Mouse (Mus musculus): ENCODE results near the gene Tmem59.

Tmem59 gene

DNA sequence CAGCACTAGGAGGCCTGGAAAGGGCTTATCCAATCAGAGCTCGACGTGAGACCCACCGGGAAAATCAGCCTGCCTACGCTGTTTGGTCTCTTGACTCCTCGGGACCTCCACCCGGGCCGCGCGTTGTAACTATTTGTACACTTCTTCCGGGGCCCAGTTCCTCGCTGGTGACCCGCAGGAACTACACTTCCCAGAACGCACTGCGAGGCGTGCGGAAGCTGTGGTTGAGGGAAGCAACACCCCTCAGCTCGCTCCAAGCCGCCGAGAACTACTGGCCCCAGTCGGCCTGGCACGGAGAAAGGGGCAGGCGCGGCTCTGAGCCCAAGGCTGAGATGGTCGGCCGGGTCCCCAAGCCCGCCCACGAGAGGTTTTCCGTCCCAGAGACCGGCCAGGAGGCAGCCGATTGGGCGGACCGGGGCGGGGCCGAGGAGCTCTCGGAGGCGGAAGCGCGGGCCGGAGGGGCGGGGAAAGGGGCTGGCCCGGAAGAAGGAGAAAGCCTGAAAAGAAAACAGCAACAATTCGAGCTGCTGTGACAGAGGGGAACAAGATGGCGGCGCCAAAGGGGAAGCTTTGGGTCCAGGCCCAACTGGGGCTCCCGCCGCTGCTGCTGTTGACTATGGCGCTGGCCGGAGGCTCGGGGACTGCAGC, at the start of gene Tmem59:
Tmem59 (plus strand) TSS at position 218 of the 648 bp plus-strand sequence.
- peak; percentile 99 for DNase-seq (ENCODE audit: inconsistent age in 2 of 2, low spot score in 1 of 2)

DNA sequence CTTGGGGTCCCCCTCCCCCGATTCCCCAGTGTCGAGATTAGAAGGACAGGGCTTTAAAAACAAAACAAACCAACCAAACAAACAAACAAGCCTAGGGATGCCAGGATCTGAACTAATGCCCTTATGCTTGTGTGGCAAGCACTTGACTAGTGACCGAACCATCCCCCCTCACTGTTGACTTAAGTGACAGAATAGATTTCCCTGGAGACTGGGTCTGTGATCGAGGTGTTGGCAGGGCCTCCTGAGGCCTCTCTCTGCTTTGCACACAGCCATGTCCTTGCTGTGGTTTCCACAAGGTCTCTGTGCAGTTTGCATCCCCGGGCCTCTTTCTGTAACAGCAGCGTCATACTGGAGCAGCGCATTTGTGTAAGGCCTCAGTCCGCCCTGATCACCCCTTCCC, 48.8 kb upstream of the Tmem59 start:
- DNase-seq (ENCODE audit: inconsistent age in 2 of 2, low spot score in 1 of 2) = peak in 1 of 2 experiments; percentile 58

DNA sequence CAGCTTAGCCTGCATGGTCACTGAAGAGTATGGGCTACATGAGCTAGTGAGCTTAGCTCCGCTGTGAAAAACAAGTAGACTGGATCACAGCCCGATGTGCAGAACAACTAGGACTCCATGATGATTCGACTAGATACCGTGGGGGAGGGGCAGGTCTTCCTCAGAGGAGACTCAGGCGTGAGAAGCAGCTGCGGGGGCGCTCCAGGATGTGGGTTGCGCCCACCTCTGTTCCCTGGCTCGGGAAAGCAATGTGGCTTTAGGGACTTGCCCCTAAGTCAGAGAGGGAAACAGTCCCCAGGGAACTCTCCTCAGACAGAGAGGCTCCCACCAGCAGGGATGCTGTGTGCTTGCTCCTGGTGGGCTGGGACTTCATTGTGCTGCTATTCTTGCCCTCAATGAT, 47.7 kb upstream of the Tmem59 start:
- no peak for DNase-seq (ENCODE audit: inconsistent age in 2 of 2, low spot score in 1 of 2)

DNA sequence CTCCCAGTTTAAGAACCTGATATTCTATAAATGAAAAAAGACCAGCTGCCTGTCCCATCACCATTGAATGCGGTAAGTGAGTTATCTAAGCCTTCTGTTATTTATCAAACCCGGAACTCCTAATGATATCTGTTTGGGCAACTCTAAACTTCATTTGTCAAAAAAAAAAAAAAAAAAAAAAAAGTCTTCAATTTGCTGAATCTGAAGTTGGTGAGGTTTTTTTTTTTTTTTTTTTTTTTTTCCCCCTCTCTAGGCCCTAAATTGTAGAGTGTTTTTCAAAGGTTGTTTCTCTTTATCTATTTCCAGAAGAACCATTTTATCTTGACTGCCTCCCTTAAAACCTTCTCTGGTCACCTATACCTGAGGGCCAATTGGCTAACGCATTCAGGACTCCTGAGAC, 43.3 kb upstream of the Tmem59 start:
- DNase-seq (ENCODE audit: inconsistent age in 2 of 2, low spot score in 1 of 2) = no peak

DNA sequence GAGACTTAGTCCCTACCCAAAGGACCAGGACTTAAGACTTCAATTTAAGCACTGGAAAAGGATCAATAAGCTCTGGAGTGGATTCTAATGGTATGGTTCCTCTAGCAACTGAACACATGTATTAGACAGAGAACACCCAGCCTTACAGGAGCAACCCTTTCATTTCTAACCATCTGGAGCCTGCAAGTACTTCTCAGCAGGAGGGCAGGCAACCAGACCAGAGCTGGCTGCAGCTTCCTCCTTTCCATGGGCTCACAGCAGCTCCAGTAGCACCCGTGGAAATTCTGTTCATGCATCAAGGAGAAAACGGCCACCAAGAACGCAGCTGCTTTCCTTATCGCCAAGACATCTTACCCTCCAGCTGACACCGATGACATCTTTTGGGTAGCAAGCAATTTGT, 42.5 kb upstream of the Tmem59 start:
- no peak for DNase-seq (ENCODE audit: inconsistent age in 2 of 2, low spot score in 1 of 2)

DNA sequence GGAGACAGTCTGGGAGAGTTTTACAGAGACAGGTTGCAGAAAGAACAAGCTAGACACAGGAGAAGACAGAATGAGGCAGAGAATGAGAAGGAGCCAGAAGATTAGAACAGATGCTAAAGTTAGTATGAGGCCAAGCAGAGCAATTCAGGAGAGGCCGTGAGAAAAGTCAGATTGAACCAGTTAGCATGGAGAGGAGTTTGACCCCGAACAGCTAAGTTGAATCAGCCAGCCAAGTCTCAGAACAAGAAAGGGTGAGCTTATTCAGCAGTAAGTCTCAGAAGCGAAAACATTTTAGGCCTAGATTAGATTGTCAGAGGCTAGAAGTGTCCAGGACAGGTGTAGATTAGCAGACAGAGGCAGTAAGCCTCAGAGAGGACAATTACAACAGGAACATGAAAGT, 41.7 kb upstream of the Tmem59 start:
- DNase-seq (ENCODE audit: inconsistent age in 2 of 2, low spot score in 1 of 2) = no peak

DNA sequence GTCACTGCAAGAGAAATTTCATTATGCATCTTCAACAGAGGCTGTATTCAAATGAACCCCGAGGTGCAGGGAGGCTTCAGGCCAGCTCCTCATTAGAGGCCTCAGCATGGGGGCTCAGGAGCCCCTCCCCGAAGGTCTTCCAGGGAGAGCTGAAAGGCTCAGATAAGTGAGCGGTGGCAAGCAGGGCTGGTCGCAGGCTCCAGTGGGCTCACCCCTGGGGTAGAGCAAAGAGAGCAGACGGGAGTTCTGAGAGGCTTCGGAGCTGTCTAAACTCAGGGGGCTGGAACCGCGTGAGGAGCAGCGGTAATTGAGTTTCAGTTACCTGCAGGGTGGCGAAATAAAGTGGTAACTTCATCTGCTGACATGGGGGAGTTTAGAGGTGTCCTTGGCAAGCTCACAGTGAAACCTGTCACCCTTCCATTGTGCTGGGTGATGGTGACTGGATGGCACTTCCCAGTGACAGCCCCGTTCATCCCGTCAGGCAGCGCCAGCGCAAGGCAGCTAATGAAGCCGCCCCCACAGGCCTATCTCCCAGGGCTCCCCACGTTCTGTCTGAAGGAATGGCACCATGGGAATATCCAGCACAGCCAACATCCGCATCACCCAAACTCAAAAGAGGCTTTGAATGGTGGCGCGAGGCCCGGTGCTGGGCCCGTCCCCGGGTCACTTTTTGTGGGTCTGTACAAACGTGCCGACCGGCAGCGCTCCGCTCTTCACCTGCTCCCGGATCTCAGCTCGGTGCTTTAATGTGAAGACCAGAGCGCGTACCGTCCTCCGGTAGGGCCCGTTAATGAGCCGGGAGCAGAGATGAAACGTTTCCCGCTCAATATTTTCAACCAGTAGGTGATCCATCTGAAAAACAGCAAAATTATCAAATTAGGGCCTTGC, 39.0 kb upstream of the Tmem59 start:
- no peak for DNase-seq (ENCODE audit: inconsistent age in 2 of 2, low spot score in 1 of 2)

DNA sequence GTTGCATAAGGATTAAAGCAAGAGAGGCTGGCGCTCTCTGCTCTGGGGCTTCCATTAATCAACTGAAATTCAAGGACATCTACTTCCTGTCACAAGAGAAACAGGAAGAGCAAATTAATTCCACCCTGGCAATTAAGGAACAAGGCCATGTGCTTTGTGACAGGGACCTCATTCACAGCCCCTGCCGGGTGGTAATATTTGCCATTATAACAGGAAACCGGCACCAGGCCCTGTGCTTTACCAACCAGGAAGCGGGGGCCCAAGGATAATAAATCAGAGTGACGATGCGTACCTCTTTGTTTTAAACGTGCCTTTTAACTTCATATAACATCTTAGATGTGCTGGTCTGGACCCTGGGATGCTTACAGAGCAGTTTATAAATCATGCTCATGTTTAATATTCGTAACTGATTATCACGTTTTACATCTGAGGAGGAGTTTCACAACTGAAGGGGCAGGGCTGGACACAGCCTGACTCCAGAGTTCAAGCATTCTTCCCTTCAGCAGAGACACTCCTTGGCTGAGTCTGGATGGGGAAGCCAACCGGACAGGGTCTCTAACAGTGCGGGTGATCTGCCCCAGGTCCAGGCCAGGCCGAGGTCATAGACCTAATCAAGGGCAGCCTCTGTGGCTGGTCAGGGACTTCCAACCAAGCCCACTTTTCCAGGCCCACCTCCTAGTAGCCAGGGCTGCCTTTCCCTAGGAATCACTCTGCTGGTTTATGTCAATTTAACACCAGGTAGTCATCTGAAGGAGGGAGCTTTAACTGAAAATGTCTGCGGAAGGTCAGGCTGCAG, 38.2 kb upstream of the Tmem59 start:
- DNase-seq (ENCODE audit: inconsistent age in 2 of 2, low spot score in 1 of 2) = peak; percentile 26 to 75

DNA sequence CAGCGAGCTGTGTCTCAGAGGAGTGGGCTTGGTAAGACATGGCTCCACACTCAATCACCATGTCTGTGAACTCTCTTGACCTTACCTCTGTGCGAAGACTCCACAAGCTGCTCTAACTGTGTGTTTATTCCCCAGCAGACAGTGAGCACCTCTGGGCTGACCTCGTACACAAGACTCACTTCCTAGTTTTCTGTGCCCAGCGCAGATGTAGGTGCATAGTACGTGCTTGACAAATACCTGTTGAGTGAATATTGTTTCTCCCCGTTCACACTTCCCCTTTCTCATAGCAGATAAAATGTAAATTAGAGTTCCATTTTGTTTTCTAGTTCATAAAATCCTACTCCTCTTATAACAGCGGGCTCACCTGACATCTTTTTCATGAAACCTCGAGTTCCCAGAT, 34.7 kb upstream of the Tmem59 start:
- DNase-seq (ENCODE audit: inconsistent age in 2 of 2, low spot score in 1 of 2) = no peak

DNA sequence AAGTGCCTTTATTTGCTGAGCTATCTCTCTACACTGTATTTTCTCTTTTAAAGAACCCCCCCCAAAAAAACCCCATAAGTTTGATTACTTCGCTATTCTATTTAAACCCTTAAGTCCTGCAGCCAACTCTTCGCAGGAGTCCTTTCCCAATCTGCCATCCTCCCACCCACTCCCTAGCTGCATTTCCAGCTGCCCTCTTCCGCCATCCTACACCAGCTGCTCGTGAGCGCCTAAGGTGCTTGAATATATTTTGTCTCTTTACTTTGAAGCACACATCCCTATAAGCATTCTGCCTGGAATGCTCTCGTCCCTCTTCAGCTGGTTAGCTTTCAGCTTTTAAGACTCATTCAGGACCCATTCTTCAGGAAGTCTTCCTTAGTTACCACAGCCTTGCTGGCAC, 27.2 kb upstream of the Tmem59 start:
- no peak for DNase-seq (ENCODE audit: inconsistent age in 2 of 2, low spot score in 1 of 2)

DNA sequence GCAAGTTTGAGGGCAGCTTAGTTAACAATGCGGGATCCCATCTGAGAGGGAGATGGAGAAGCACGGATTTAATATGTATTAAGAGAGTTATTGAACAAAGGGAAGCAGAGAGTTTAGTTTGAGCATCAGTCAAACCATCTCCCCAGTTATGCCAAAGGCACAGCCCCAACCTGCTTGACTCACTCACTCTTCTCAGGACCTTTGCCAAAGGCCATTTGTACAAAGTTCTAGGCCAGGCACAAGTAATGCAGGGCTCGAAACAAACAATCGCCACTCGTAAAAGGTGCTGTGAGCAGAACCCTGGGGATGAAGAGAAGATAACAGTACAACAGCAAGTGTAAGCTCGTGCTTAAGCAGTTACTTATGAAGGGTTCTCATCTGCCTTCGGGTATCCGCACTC, 25.6 kb upstream of the Tmem59 start:
- peak in 1 of 2 experiments; percentile 70 for DNase-seq (ENCODE audit: inconsistent age in 2 of 2, low spot score in 1 of 2)

DNA sequence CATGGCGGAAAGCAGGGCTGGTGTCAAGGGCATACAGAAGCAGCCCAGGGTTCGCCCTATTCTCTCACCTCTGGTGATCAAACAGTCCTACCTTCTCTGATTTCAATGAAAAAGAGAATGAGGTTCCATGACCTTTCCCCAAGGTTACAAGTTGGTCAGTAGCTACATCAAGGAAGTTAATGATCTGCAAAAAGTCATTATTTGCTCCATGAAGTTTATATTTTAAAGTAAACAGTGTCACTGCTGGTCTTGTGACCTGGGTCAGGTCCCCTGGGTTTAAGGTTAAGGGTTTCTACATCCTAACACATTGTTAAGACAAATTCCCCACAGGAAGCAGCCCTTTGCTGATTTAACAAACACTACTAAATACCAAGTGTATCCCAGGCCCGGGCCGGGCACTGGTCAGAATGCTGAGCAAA, 21.2 kb upstream of the Tmem59 start:
- no peak for DNase-seq (ENCODE audit: inconsistent age in 2 of 2, low spot score in 1 of 2)

DNA sequence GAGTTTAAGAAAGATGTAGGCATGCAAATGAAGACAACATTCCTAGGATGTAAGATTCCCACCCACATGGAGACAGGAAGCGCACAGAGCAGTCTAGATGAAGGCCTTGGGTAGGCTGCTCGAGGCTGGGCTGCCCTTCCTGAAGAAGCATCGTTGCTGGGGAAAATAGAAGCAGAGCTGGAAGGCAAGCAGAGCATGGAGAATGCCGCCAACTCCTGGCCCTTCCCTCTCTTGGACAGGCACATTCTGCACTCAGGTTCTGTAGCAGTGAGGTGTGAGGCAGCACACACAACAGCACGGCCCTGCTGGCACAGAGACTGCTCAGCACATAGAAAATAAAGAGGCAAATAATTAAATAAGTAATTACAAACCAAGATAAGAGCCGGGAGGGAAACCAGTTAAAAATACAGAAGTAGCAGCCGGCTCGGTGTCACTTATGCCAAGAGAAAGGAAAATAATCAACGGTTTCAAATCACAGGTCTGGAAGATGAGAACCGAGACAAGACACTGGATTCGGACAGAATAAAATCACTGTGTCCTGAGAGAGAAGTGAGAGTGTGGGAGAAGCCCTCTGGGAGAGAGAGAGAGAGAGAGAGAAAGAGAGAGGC, 18.9 kb upstream of the Tmem59 start:
- DNase-seq (ENCODE audit: inconsistent age in 2 of 2, low spot score in 1 of 2) = peak in 1 of 2 experiments; percentile 43

DNA sequence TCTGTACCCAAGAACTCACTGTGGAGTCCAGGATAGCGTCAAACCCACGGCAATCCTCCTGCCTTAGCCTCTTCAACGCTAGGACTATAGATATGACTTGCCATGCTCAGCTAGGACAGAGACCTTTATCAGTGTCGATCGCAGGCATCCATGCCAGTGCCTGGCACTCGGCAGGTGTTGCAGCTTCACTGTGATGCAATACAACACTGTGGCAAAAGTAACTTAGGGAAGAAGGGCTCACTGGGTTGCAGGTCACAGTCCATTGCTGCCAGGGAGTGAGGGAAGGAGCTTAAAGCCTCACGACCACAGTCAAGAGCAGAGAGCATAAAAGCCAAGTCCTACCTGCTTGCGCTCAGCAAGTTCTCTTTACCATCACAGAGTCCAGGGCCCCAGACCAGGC, 18.0 kb upstream of the Tmem59 start:
- DNase-seq (ENCODE audit: inconsistent age in 2 of 2, low spot score in 1 of 2) = peak in 1 of 2 experiments; percentile 56

DNA sequence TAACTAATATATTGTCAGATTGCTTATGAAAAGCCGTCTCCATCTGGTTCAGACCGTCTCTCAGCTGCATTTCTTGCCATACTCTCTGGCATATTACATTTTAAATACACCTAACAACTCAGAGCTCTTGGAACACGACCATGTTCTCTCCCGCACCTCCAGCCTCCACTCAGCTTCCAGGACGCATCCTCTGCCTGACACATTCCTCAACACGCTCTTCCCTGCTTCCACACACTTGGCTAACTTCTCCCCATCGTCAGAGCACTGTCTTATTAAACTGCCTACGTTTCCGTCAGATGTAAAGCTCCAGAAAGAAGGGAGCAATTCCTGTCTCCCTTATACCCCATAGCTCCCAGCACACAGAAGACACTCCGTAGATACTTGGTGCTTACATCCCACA, 14.9 kb upstream of the Tmem59 start:
- DNase-seq (ENCODE audit: inconsistent age in 2 of 2, low spot score in 1 of 2) = no peak

DNA sequence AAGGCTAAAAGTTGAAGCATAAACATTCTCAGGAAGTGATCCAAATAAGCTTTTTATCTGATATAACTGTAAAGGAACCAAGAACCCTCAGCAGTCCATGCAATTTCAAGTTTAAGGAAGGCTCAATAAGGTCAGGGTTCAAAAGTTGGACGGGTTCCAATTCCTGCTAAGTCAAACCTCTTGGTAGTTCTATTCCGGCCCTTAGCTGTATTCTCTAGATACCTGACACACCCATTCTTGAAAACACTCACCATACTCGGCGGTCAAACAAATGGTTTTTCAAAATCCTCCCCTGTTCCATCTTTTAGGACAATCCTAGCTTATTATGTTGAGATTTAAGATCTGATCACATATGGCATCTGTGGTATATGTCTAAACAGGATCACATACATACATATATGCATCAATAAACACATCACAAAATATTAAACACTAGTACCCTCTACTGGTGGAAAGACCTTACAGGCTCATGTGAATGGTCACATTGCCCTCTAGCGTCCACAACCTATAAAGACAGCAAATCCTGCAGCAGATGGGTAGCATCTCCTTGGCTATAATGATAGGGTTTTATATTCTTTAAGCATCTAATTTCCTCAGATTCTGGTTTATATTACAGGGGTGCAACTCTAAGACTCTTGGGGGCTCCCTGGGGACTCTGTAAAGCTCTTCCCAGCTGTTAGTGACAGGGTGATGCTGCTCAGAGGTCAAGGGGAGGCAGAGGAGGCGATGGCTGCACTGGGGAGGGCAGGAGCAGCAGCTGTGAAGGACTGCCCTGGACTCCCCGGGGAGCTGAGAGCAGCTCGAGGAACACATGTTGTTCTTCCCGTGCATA, 14.2 kb upstream of the Tmem59 start:
- peak; percentile 64 to 90 for DNase-seq (ENCODE audit: inconsistent age in 2 of 2, low spot score in 1 of 2)

DNA sequence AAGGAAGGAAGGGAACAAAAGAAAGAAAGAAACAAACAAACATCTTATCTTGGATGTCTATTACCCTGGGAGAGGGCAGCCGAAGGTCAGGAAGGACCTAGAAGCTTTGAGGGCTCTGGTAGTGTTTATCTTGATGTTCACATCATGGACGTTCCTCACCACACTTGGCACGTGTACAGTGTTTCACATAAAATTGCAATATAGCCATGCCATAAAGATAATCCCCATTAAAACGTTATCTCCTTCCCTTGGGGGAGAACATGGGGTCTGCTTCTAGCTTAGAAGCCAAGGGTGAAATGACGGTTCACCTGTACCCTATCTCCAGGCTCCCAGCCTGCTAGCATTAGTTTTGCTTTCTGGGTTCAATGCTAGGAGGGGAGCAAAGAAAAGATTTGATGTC, 11.5 kb upstream of the Tmem59 start:
- no peak for DNase-seq (ENCODE audit: inconsistent age in 2 of 2, low spot score in 1 of 2)

DNA sequence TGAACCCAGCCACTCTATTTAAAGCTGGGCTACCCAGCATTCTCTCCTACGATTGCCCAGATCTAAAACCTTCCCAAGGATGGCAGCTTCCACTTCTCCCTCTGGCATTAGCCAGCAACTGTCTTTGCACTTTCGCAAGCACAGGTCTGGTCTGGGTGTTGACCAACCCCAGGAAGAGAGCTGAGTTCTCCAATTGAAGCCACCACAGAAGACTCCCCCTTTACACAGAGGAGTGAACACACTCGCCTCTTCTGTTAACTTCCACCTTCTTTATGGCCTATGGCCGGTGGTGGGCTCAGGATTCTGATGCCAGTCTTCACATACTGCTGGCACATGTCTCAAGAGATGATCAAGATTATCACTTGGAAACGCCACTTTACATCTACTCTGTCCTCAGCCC, 10.4 kb upstream of the Tmem59 start:
- no peak for DNase-seq (ENCODE audit: inconsistent age in 2 of 2, low spot score in 1 of 2)

DNA sequence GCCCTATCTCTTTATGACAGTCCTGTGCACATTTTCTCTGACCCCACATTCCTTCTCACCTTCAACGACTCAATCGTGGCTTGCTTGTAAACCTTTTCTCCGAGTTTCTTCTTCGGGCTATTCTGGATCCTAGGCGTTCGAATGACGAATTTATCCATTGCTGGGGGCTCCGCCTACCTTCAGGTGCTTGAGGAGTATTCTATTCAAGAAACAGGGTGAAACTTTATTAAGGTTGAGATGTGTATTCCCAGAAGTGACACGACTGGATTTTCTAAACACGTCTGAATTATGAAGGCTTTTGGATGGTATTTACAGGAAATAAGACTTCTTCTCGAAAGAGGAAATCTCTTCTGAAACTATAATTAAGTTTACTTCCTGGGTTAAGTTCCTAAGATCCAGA, 693 bp upstream of the Tmem59 start:
- peak in 1 of 2 experiments; percentile 54 for DNase-seq (ENCODE audit: inconsistent age in 2 of 2, low spot score in 1 of 2)

DNA sequence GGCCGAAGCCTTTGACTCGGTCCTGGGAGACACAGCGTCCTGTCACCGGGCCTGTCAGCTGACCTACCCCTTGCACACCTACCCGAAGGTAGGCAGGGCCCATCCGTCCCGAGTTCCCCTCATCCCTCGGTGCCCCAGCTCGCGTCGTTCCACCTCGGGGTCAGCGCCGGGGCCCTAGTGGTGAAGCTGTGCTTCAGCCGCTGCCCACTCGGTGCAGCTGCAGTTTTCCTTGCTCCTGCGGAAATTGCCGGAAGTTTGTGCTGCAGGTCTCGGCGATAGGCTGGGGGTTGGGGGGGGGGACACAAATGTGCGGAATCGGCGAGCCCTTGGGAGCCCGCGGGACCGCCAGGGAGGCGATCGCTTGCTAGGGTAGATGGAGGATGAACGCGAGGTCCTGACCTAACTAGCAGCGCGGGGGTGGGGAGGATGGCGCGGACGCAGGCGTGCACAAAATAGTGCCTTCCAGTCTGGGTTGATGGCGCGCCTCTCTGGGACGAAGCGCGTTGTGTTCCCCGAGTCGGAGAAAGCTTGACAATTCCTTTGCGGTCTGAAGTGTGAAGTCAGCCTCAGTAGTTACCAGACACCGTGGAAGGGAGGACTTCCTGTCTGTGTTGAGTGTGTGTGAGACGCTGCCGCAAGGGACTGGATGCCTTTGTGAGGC, 761 bp downstream of the Tmem59 start, which contains the start of gene Tceanc2:
Tceanc2 (minus strand) TSS at position 287 of the 661 bp plus-strand sequence.
- peak; percentile 70 to 85 for DNase-seq (ENCODE audit: inconsistent age in 2 of 2, low spot score in 1 of 2)

All from adrenal gland, adult (tissue).